Mouse (Mus musculus) neural tube, embryonic 14.5 days (tissue): ENCODE data around the gene Zfp663. TPM values are rescaled to one million over a fixed set of nuclear protein-coding genes. Genes with fewer than 3 reads are reported as not detected.

ENCODE experiments used
- ATAC-seq: fragments of 200-750 bp; cut with Nextera tagmentation; 2 replicates; pipeline ENCODE4 v1.8.0; 2017; ENCODE audit warnings: low read depth, mild to moderate bottlenecking, moderate TSS enrichment, moderate library complexity
- H3K27ac ChIP-seq: fragments of 300-500 bp; sonication (generic); 2 replicates; pipeline ENCODE4 v1.5.1; 2014; ENCODE audit warnings: low read depth, mild to moderate bottlenecking, control low read depth, low read length, moderate library complexity, mixed read lengths
- H3K27me3 ChIP-seq: fragments of 300-500 bp; sonication (generic); 2 replicates; pipeline ENCODE4 v1.6.1; 2014; ENCODE audit warnings: low read length; ENCODE audit not compliant: control insufficient read depth, insufficient read depth
- H3K36me3 ChIP-seq: fragments of 300-500 bp; sonication (generic); 2 replicates; pipeline ENCODE4 v1.6.1; 2014; ENCODE audit warnings: low read length, mixed read lengths; ENCODE audit not compliant: control insufficient read depth, insufficient read depth
- H3K4me1 ChIP-seq: fragments of 300-500 bp; sonication (generic); 2 replicates; pipeline ENCODE4 v1.6.1; 2014; ENCODE audit warnings: low read length; ENCODE audit not compliant: control insufficient read depth, insufficient read depth
- H3K4me2 ChIP-seq: fragments of 300-500 bp; sonication (generic); 2 replicates; pipeline ENCODE4 v1.6.1; 2014; ENCODE audit warnings: mild to moderate bottlenecking, low read depth, low read length, control low read depth
- H3K4me3 ChIP-seq: fragments of 300-500 bp; sonication (generic); 2 replicates; pipeline ENCODE4 v1.5.1; 2014; ENCODE audit warnings: low read depth, low read length, control low read depth, mixed read lengths
- H3K9ac ChIP-seq: fragments of 300-500 bp; sonication (generic); replicated peaks from 2 replicates; pipeline ENCODE4 v1.6.1; 2014; ENCODE audit warnings: low read depth, mild to moderate bottlenecking, control low read depth, low read length, mixed read lengths
- H3K9me3 ChIP-seq: fragments of 300-500 bp; sonication (generic); 2 replicates; pipeline ENCODE4 v1.6.1; 2016; ENCODE audit warnings: low read length; ENCODE audit not compliant: control insufficient read depth
- WGBS: fragments of 180-500 bp; shearing (Covaris S2); extraction: QIAGEN DNeasy Blood & Tissue Kit; methylation state at CpG from one replicate; pipeline ENCODE4 v1.1.7; 2014; 5-methylcytosine and 5-hydroxymethylcytosine counted together
- polyA plus RNA-seq: library from polyadenylated mRNA; unstranded; fragments of >200 nt; fragmentation: Nextera tagmentation; extraction: Ambion mirVana; gene quantifications from 2 replicates; pipeline ENCODE4 v1.2.1, GENCODE M21; 2014

Zfp663 gene
- polyA plus RNA-seq, 1 experiment from 2014 or later: 6.1 TPM

DNA sequence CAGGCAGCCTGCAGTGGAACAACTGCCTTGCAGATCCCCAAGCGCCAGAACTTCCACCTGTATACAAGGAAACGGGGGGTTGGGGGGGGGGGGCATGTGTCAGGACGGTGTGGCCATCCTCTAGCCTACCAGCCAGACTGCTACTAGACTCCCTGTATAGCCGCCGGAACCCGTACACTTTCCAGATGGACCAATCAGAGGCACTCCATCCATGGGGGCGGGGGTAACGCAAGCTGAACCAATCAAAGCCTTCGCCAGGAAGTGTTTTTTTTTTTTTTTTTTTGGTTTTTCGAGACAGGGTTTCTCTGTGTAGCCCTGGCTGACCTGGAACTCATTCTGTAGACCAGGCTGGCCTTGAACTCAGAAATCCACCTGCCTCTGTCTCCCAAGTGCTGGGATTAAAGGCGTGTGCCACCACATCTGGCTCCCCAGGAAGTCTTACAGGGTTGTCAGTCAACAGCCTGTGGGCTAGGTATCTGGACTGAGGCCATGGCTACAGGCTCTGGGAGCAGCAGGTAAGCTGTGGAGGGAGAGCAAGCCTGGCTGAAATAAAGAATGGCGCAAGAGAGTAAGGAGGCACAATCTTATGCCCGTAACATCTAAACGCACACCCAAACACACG lies 29.7 kb upstream of the Zfp663 start:
- H3K36me3 ChIP-seq: no peaks in the 10 kb centered on the region
- H3K27me3 ChIP-seq: no peaks in the 10 kb centered on the region
- 59% methylated on average over 15 of the region's 15 CpGs for WGBS
- no peak overlapping the region for H3K4me2 ChIP-seq
- no peak overlapping the region for H3K9ac ChIP-seq
- H3K4me1 ChIP-seq: peaks cover 6% of the 10 kb centered on the region; the same call in 1 of the 2 replicates
- H3K27ac ChIP-seq: no peak overlapping the region
- H3K4me3 ChIP-seq: no peak overlapping the region
- no peak for ATAC-seq
- no peaks in the 10 kb centered on the region for H3K9me3 ChIP-seq

DNA sequence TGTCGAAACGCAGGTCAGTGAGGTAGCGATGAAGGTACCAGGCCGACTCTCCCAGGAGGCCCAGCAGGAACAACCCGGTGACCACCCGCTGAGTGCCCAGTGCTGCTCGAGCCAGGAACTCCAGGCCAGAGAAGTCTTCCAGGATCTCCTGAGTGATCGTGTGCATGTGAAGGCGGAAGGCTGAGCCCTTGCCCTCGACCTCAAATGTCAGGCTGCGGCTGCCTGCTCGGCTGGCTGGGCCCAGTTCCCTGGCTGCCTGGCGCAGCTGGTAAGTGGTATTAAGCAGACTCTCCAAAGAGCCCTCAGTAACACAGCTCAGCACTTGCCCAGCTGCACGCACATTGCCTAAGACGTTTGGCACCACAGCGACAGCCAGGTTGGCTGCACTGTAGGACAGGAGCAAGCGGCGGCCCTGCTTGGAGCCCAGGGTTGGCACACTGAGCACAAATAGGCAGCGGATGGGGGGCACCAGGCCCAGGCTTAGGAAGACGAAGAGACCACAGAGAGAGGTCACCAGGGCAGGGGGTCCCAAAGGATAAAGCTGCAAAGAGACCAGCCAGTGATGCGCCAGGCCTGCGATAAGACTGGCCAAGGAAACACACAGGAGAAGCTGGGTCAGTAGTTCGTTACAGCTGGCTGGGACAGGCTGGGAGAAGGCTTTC lies 29.1 kb upstream of the Zfp663 start:
- H3K9me3 ChIP-seq: no peaks in the 10 kb centered on the region
- H3K36me3 ChIP-seq: no peaks in the 10 kb centered on the region
- H3K27me3 ChIP-seq: no peaks in the 10 kb centered on the region
- H3K27ac ChIP-seq: no peak overlapping the region
- H3K4me1 ChIP-seq: peaks cover 6% of the 10 kb centered on the region; the same call in 1 of the 2 replicates
- 70% methylated on average over 23 of the region's 23 CpGs for WGBS
- H3K4me3 ChIP-seq: no peak overlapping the region
- no peak overlapping the region for H3K9ac ChIP-seq
- peak; percentile 49; the same call in 1 of the 2 replicates for ATAC-seq
- no peak overlapping the region for H3K4me2 ChIP-seq

DNA sequence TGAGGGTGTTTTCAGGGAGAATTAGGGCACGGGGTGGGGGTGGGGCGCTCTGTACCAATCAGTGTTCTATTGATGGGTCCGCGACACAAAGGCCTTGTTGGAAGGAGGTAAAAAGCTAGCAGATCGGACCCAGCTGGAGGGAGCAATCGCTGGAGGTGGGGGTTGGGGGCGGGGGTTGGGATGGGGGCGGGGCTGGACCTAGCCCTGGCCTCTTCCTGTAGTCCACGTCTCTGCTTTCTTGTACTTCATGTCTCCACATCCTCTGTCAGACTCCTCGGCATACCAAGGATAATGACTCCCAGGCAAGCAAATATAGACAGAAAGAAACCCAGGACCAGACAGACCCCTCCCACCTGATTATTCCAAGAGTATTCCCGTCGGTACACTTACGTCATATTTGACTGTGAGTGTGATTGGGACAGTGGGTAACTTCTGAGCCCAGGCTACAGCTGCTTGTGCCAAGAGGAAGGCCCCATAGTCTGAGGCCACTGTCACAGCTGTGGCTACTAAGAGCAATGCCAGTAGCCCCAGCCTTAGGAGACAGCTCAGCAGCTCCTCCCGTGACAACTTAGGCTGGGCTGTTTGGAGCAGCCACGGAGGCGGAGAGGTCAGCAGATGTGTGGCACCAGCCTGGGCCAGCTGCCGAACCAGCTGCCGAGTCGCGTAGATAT lies 28.4 kb upstream of the Zfp663 start:
- no peak overlapping the region for H3K4me2 ChIP-seq
- 32% methylated on average over 20 of the region's 20 CpGs for WGBS
- H3K4me3 ChIP-seq: no peak overlapping the region
- H3K9ac ChIP-seq: no peak overlapping the region
- peak overlapping the region; percentile 28; the same call in 1 of the 2 replicates for H3K27ac ChIP-seq
- H3K9me3 ChIP-seq: no peaks in the 10 kb centered on the region
- peak; percentile 54; the same call in 1 of the 2 replicates for ATAC-seq
- no peaks in the 10 kb centered on the region for H3K27me3 ChIP-seq
- peaks cover 6% of the 10 kb centered on the region; the same call in 1 of the 2 replicates for H3K4me1 ChIP-seq
- no peaks in the 10 kb centered on the region for H3K36me3 ChIP-seq

DNA sequence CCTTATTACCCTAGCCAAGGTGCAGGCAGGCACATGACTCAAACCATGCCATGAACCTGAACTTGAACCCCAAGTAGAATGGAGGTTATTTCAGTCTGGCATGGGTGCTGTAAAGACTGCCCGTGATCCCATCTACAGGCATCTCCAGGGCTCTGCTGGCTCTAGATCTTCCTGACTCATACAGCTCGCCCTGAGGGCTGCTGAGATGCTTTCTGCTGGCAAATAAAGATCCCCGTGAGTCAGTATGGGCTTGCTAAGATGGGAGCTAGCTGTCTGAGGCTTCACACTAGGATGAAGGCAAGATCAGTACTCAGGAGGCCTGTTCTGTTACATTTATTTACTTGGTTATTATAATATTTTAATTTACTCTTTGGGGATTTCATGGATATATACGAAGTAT lies 23.6 kb upstream of the Zfp663 start:
- Histone ChIP-seq H3K9me3 (no peaks in the 10 kb centered on the region), H3K27me3 (no peaks in the 10 kb centered on the region), H3K4me2 (no peak overlapping the region), H3K4me3 (no peak overlapping the region), H3K9ac (no peak overlapping the region), H3K4me1 (peaks cover 3% of the 10 kb centered on the region; the same call in 1 of the 2 replicates), H3K27ac (no peak overlapping the region), H3K36me3 (no peaks in the 10 kb centered on the region)
- no peak for ATAC-seq
- WGBS: 85% methylated on average over 4 of the region's 4 CpGs

DNA sequence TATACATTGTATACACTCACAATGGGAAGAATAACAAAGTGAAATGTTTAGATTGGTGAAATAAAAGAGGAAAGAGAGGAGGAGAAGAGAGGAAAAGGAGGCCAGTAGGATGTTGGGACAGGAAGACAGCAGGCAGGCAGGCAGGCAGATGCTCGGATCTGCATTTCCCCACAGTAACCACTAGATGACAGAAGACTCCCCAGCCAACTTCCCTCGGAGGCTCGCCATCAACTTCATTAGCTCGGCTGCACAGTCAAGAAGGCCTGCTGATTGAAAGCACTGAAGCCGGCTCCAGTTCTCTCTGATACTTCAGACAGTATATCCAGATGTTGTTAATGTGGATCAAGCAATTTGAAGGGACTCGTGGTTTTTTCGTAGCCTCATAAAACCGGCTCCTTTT lies 23.0 kb upstream of the Zfp663 start:
- 13% methylated on average over 8 of the region's 8 CpGs for WGBS
- no peak overlapping the region for H3K4me2 ChIP-seq
- H3K9me3 ChIP-seq: no peaks in the 10 kb centered on the region
- H3K27ac ChIP-seq: no peak overlapping the region
- ATAC-seq: no peak
- no peaks in the 10 kb centered on the region for H3K27me3 ChIP-seq
- H3K9ac ChIP-seq: no peak overlapping the region
- H3K36me3 ChIP-seq: 0 out of 2 replicates have a peak, but pooled peaks cover 2% of the 10 kb centered on the region
- no peak overlapping the region for H3K4me3 ChIP-seq
- H3K4me1 ChIP-seq: peaks cover 5% of the 10 kb centered on the region

DNA sequence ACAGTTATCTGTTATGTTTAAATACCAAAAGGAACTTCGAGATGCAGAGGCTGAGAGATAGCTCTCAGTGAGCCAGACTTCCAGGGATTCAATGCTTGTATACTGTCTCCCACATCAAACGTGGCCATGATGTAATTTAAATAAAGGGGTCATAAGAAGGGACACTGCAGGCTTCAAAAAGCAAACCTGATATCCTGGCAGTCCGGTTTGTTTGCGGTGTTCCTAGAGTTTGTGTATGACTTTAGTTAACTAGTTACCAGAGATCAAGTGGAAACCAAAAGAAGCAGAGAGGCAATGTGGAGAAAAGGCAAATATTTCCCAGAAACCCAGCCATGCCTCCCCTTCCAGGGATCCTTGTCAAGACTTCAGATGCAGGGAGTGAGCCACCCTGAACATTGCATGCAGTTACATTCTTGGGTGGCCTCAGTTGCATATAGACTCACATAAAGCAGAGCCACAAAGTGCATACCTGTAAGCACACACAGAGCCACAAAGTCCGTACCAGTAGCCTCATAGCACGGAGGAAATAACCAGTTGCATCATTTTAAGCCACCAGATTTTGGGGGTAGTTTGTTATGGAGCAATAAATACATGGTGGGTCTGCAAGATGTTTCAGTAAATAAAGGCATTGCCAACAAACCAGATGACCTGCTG lies 20.9 kb upstream of the Zfp663 start:
- H3K9me3 ChIP-seq: no peaks in the 10 kb centered on the region
- WGBS: 88% methylated on average over 6 of the region's 6 CpGs
- H3K4me2 ChIP-seq: no peak overlapping the region
- no peak overlapping the region for H3K4me3 ChIP-seq
- H3K36me3 ChIP-seq: peaks cover 13% of the 10 kb centered on the region
- no peak overlapping the region for H3K9ac ChIP-seq
- H3K27ac ChIP-seq: no peak overlapping the region
- no peak for ATAC-seq
- H3K4me1 ChIP-seq: peaks cover 10% of the 10 kb centered on the region
- no peaks in the 10 kb centered on the region for H3K27me3 ChIP-seq

DNA sequence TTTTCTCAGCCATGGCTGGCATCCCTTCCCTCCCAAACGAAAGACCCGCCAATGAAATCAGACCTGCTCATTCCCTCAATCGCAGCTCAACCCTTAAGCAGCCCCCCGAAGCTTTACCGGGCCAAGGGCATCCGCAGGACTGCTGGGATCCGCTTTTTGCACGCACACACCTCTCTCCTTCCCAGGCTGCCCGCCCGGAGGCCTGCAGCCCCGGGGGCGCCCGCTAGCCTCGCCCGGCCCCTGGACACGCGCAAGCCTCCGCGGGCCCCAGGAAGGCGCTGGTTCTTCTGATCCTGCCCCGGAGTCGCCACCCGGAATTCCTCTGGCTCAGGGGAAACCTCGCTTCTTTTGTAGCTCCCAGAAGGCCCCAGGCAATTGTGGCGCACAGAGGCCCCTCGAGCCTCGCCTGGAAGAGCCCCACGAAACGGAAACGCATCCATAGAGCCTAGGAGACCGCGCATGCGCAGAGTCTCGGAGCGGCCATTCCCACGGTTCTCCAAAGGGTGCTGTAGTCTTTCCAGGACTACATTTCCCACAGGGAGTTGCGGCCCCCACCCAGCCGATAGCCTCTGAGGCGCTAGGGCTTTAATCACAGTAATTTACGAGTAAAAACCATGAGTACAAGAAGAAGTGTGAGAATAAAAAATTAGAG lies 19.4 kb upstream of the Zfp663 start, which contains the start of gene Zfp334:
Gene Zfp334 (minus strand): TSS at position 416 of the 652 bp plus-strand sequence.
- Histone ChIP-seq H3K4me1 (peaks cover 10% of the 10 kb centered on the region), H3K9ac (peak within 1 kb of the TSS; percentile 89), H3K36me3 (peaks cover 24% of the 10 kb centered on the region), H3K27ac (peak within 1 kb of the TSS; percentile 92), H3K9me3 (no peaks in the 10 kb centered on the region), H3K27me3 (no peaks in the 10 kb centered on the region), H3K4me2 (peak within 1 kb of the TSS; percentile 49), H3K4me3 (peak within 1 kb of the TSS; percentile 79)
- WGBS: under 1% methylated on average over 40 of the region's 40 CpGs
- peak; percentile 92 for ATAC-seq

DNA sequence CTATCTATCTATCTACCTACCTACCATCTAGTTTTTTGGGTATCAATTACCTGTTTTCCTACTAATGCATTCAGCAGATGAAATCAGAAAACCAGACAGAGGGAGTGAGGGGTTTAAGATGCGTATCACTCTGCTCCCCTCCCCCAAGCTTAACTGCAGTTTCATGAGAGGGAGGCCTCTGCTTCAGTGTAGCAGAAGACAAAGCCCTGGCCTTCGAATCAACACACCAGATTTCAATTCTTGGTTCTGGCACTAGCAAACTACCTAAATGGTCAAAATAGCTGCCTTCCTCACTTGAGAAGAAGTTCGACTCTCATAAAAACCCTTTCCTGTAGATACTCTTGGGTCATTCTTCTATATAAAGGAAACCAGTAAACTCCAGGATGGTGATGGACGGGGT lies 18.8 kb upstream of the Zfp663 start:
- WGBS: 6% methylated on average over 4 of the region's 4 CpGs
- Histone ChIP-seq H3K9ac (peak overlapping the region; percentile 89), H3K27me3 (no peaks in the 10 kb centered on the region), H3K4me1 (peaks cover 10% of the 10 kb centered on the region), H3K4me2 (peak overlapping the region; percentile 49), H3K4me3 (peak overlapping the region; percentile 79), H3K9me3 (no peaks in the 10 kb centered on the region), H3K27ac (peak overlapping the region; percentile 92), H3K36me3 (peaks cover 30% of the 10 kb centered on the region)
- no peak for ATAC-seq
